Mouse (Mus musculus): ENCODE data around the gene Piga.

The Piga gene

DNA sequence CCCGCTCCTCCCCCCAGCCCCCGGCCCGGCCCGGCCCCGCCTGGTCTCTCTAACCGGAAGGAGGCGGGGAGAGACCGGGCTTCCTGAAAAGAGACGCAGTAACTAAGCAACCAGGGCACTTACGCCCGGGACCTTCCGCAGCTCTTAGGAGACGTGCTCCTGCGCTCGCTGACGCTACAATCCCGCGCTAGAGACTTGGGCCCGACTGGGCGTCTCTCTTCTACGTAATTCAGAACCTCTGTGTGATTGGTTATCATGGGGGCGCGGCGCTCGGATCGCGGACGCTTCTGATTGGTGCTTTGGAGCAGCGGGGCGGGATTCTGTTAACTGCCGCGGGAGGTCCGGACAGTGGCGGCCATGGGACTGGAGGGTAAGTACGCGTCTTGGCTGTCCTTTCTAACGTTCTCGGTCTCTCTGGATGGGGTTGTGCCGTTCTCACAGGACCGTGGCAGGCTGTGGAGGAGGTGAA lies at the start of gene Piga:
Piga (plus strand) TSS at position 317 of the 469 bp plus-strand sequence.
- peak; percentile 89 for DNase-seq

DNA sequence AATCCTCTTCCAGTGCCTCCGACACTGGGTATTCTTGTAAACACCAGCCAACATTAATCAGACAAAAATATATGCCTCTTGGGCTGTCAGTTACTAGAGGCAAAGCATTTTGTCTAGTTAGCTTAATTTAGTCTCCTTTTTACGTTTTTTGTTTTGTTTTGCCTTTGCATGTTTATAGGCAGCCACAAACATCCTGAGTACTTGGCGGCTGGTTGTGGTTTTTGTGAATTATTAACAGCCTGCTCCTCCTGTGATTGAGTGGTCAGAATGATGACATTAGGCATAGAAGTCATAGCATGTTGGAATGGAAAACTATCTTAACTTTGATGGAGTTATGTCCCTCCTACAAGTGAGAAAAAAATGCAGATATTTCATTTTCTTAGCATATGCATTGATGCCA lies 49.0 kb upstream of the Piga start:
- no peak for DNase-seq

DNA sequence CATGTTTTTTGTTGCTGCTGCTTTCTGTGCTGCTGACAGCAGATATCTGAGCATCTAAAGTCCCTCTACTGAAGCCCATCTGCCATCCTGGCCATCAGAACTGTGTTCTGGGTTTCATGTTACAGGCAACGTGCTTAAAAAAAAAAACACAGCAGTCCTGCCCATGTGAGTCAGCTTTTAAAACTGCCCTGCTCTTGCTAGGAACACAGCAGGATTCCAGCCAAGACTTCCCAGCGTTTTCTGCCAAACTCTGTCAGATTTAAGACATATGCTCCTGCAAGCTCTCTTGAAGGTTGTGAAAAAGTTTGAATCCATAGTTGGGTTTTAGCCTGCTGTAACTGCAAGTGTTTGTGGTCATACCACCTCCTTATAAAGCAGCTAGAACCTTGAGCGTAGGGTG lies 46.5 kb upstream of the Piga start, which contains the start of gene Vegfd:
Vegfd (plus strand) TSS at position 298 of the 400 bp plus-strand sequence.
- DNase-seq = peak; percentile 5

DNA sequence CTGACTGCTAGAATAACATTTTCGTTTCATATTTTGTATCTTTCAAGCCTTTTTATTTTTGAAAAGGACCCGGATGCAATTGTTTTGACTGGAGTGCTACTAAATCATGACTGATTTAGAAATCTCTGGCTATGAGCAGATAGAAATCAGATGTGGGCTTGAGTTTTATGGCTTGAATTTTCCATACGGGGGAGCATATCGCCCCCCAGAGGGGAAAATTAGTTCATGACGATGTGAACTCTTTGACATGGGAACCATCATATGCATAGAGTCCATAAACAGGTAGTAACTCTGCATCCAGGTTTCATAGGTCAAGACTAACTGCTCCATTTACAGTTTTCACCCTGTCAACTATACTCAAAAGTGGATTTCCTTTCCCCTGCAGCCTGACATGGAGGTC lies 45.0 kb upstream of the Piga start:
- DNase-seq = no peak

DNA sequence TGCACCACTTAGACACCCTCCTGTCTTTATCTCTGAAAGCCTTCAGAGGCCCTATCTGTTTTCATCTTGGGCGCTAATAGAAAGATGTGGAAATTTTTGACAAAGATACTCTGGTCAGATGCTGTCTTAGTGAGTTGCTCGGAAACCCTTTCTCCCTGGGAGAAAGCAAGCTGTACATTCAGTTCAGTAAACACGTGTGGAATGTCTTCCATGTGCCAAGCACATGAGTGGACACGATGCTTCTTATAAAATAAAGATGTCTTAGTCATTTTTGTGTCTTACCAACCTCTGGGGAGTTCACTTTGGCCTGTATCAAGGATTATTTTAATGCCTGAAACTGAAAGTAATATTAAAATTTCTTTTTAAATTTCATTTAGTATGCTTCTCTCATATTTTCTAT lies 39.9 kb upstream of the Piga start:
- DNase-seq = no peak

DNA sequence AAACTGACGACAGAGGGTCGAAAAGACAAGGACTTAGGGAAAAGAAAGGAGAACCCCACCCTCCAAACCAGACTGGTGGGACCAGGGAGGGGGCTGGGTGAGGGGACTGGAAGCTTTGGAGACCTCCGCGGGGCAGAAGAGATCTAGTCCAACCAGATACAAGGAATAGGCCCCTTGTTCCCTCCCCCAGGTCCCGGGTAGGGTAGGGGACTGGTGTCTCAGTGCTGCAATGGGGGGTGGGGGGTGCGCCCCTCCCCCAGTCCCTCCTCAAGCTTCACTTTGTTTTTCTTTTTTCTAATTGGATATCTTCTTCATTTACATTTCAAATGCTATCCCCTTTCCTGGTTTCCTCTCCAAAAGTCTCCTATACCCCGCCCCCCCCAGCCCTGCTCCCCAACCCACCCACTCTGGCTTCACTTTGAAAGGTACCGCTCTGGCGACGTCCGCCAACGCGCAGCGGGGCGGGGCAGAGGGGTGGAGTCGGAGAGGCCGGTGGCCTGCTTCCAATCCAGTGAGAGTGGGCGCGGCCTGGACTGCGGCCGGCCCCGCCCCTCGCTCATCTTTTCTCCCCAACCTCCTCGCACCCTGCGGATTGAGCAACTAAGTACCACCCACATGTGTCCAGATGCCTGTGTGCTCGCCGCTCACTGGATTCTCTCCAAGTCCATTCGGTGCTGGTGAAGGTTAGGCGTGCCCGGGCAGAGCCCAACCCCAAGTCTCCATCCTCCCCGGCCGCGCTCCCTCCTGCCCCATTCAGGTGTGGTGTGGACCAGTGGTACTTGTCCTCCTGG lies 37.8 kb upstream of the Piga start:
- DNase-seq = peak; percentile 66

GRCm38 (mm10) chrX:164394091-164394490 lies 25.5 kb upstream of the Piga start:
- DNase-seq = no peak

DNA sequence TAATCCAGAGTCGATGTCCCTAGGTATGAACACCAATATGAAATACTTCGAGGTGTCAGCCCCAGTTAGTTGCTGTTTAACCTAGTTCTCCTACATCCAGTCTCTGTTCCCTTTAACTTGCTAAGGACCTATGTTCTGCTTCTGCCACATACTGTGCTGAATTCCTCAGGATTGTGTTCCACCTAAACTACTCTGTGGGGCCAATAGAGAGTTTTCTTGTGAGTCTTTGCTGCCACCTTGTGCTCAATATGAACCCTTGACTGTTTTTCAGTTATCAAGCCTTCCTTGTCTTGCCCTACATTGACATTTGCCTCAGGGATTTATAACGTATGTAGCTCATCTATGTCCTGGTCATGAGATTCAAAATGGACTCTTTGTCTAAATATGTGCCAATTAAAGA lies 21.1 kb upstream of the Piga start:
- DNase-seq = no peak

GRCm38 (mm10) chrX:164405080-164405649 lies 14.4 kb upstream of the Piga start:
- DNase-seq = no peak

DNA sequence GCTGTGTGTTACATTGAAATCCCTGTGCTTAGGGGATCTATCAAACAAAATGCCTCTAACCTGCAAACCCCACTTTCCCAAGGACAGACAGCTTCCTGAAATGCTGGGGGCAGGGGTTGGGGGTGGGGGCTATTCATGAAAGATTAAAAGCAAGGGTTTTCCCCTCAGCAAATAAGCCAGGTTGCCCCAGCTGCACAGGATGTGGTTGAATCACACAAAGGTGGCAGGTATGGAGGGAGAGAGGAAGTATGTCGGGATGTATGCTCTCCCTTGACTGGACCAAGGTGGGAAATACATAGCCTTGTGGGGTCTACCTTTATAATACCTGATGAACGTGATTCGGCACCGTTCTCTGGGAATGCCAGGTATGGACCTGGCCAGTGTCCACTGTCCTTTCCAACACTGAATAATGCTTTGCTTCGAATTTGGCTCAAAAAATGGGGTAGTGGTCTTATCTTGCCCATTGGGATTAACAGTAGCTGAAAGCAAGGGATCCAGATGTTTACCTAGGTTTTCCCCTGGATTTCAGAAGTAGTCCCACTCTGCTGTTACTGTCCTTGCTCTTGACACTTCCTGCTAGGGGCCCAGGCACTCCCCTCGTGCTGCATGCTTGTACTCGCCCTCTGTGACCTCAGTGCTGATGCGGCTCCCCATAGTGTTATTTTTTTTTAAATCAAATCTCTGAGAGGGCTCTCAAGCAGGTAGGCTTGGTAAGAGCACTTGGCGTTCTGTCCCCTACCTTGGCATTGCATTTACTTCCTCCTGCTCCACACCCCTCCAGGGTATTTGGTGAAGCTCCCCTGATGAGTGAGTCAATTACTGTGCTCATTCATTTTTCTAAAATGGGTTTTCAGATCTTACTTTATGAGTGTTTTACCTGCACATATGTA lies 13.2 kb upstream of the Piga start:
- no peak for DNase-seq

DNA sequence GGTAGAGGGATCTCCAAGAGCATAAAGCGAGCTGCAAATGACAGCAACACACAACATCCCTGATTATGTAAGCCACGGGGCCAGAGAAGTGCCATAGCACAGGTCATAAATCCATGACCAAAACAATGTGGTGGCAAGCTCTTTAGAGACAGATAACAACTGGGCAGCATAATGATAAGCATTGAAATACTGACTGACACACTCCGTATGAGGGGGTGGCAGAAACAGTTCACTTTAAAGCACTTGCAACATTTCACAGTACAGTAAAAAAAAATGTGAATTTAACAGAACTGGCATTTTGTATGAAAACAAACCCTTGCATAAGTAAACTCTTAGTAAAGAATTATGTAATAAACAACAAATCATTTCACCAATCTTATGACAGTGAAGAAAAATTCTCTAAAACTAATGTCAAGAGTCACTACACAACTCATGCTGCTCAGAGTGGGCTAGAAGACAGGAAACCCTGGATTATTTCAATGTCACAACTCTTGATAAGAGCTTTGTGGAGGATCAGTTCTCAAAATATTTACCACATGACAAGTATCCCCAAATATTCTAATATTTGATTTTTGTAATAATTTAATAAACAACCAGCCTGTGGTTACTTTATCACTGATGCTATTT lies 11.2 kb upstream of the Piga start:
- DNase-seq = no peak

GRCm38 (mm10) chrX:164410562-164410961 lies 9.0 kb upstream of the Piga start:
- no peak for DNase-seq

- no peak for DNase-seq
These were observed 2.8 kb upstream of the Piga start for GRCm38 (mm10) chrX:164416803-164417202.

DNA sequence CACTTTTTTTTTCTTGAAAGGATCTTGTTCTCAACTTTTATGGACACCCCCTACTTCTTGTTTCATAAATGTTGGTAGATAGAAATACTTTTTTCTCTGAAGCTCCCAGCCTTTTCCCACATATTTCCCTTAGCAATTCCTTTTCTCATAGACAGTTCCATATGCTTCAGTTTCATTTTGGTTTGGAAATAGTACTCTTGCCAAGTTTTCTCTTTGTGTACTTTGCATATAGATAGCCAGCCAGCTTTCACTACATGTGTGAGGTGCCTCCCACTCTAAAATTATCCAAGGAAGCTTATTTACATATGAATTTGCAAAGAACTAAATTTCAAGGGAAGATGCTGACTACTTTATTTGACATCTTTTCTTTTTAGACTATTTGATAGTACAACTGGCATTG lies 1.6 kb upstream of the Piga start:
- DNase-seq = no peak

DNA sequence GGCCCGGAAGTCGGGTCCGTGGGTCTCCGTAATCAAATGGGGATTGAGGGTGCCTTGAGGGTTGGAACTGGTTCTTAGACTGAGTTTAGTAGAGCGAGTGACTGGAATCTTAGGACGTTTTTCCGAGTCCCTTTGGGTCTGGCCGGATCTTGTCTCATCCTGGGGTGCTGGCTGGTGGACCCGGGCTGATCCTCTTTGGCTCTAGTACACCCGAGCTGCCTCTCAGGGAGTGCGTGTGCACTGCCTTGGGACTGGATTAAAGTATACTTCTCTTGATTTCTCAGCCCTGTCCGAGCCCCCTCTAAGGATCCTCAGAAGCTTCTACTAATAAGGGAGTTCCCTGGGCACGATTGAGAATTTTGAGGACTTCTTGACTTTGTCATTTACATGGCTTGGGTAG lies 368 bp downstream of the Piga start:
- no peak for DNase-seq

DNA sequence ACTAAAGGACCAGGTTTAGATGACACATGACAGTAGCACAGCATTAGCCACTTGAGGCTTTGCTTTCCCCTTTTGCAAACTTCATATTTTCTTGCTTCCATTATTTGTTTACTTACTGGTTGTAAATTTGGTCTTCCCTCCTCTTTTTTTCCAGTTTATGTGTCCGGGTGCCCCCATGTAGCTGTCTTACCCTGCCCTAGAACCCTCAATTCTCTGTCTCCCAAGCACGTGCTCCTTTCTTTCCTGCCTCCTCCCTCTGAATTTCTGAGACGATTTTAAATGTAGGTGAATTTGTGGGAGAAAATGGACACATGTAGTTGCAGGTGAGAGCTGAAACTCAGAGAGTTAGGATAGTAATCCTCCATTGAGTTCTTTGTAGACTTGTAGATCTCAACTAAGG lies 931 bp downstream of the Piga start:
- DNase-seq = no peak

GRCm38 (mm10) chrX:164424821-164425220 lies 5.2 kb downstream of the Piga start:
- no peak for DNase-seq

DNA sequence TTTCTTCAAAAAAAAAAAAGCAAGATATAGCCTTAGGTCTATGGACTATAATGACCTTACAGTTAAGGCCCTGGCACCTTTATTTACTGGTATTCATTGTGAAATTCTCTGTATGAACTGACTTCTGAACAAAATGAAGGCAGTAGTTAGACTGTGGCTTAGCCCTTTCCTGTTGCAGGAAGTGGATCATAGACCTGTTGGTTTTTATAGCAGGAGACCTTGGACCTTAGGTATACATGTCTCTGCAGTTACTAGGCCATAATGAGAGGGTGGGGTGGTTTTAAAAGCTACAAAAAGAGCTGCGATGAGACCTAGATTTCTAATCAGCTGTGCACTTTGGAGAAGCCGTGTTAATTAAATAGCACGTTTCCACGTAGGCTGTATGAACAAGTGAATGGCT lies 7.7 kb downstream of the Piga start:
- no peak for DNase-seq

GRCm38 (mm10) chrX:164428224-164428623 lies 8.6 kb downstream of the Piga start:
- DNase-seq = no peak

- DNase-seq = no peak
These were observed 11.0 kb downstream of the Piga start for GRCm38 (mm10) chrX:164430621-164431020.

DNA sequence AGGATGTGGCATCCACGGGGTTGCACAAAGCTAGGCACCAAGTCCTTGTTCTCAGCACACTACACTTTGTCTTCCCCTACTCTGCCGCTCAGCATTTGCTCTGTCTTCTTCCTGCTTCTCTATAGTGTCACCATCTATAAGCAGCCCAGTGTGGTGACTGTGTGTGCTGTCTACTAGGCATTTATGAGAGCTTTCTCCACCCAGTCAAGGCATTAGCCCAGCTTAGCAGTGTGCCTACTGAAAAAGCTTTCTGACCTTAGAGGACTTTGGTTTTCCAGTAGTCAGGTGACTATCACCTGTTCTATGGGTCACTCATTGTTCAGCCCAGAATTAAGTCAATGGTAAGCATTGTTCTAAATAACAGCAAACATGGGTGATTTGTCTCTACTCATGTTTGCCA lies 11.5 kb downstream of the Piga start:
- DNase-seq = no peak

DNA sequence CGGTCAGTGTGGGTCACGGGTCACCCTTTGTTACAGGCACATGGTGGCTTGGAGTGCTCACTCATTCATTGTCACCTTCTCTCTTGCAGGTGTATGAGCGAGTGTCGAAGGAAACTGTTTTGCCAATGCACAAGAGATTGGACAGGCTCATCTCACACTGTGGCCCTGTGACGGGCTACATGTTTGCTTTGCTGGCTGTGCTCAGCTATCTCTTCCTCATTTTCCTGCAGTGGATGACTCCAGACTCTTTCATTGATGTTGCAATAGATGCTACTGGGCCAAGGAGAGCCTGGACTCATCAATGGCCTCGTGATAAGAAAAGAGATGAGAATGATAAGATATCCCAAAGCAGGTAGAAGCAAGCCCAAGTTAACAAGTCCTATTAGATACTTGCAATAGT lies 12.0 kb downstream of the Piga start:
- no peak for DNase-seq

GRCm38 (mm10) chrX:164432682-164433081 lies 13.1 kb downstream of the Piga start:
- DNase-seq = no peak

All from right cerebral cortex, postnatal 14 days (tissue).